Mouse (Mus musculus): Measurements from ENCODE around the gene Gm20388. TPM values are rescaled to one million over a fixed set of nuclear protein-coding genes. Genes with fewer than 3 reads are reported as not detected.

Gene Gm20388
- polyA plus RNA-seq, 1 experiment from 2014 or later: not detected

DNA sequence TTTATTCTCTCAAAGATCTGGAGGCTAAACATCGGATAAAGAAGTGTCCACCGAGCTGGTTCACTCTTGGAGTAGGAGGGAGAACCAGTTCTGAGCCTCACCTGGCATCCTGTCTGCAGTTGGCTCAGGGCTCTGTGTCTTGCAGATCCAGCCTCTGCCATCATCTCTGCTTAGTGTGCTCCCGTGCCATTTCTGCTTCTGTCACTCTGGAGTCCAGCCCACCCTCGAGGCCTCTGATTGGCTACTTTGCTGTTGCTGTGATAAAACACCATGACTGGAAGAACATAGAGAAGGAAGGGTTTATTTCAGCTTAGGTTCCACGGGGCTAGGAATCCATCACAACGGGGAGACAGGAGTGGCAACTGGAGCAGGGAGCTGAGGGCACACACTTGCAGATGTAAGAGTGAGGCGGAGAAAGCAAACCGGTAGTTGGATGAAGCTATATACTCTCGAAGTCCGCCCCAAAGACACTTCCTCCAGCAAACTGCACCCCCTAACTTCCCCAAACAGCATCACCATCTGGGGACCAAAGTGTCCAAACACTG, 1119.9 kb downstream of the Gm20388 start:
- ATAC-seq (ENCODE audit: low FRiP score) (no peak), DNase-seq (ENCODE audit: low spot score) (no peak)
- Histone ChIP-seq H3K27me3 (ENCODE audit: control insufficient read depth, insufficient read depth, low read length) (0 out of 2 replicates have a peak, but pooled peaks cover 3% of the 10 kb centered on the region), H3K4me1 (replicated peaks; ENCODE audit: control insufficient read depth, insufficient read depth, low read length) (no peaks in the 10 kb centered on the region), H3K4me3 (replicated peaks; ENCODE audit: low read length) (no peak overlapping the region), H3K4me2 (replicated peaks) (no peak overlapping the region), H3K9ac (no peak overlapping the region), H3K36me3 (replicated peaks; ENCODE audit: control insufficient read depth, insufficient read depth) (no peaks in the 10 kb centered on the region), H3K27ac (no peak overlapping the region), H3K9me3 (ENCODE audit: control insufficient read depth, low read length) (no peaks in the 10 kb centered on the region)
- WGBS: 75% methylated on average over 10 of the region's 10 CpGs

GRCm38 (mm10) chr8:121033299-121034013, 1122.8 kb downstream of the Gm20388 start:
- H3K9ac ChIP-seq: no peak overlapping the region
- DNase-seq (ENCODE audit: low spot score) (no peak), ATAC-seq (ENCODE audit: low FRiP score) (no peak)
- 83% methylated on average over 20 of the region's 20 CpGs for WGBS
- peaks cover 3% of the 10 kb centered on the region; the same call in 1 of the 2 replicates for H3K27me3 ChIP-seq (ENCODE audit: control insufficient read depth, insufficient read depth, low read length)
- no peak overlapping the region for H3K4me2 ChIP-seq (replicated peaks)
- no peaks in the 10 kb centered on the region for H3K4me1 ChIP-seq (replicated peaks; ENCODE audit: control insufficient read depth, insufficient read depth, low read length)
- no peaks in the 10 kb centered on the region for H3K9me3 ChIP-seq (ENCODE audit: control insufficient read depth, low read length)
- H3K4me3 ChIP-seq (replicated peaks; ENCODE audit: low read length): no peak overlapping the region
- H3K27ac ChIP-seq: no peak overlapping the region
- no peaks in the 10 kb centered on the region for H3K36me3 ChIP-seq (replicated peaks; ENCODE audit: control insufficient read depth, insufficient read depth)

- no peaks in the 10 kb centered on the region for H3K9me3 ChIP-seq (ENCODE audit: control insufficient read depth, low read length)
- whole genome bisulfite sequencing: 86% methylated on average over 8 of the region's 8 CpGs
- H3K27me3 ChIP-seq (ENCODE audit: control insufficient read depth, insufficient read depth, low read length): peaks cover 3% of the 10 kb centered on the region; the same call in 1 of the 2 replicates
- no peak overlapping the region for H3K4me3 ChIP-seq (replicated peaks; ENCODE audit: low read length)
- H3K9ac ChIP-seq: no peak overlapping the region
- H3K36me3 ChIP-seq (replicated peaks; ENCODE audit: control insufficient read depth, insufficient read depth): no peaks in the 10 kb centered on the region
- ATAC-seq (ENCODE audit: low FRiP score) (no peak), DNase-seq (ENCODE audit: low spot score) (no peak)
- no peak overlapping the region for H3K4me2 ChIP-seq (replicated peaks)
- H3K27ac ChIP-seq: no peak overlapping the region
- no peaks in the 10 kb centered on the region for H3K4me1 ChIP-seq (replicated peaks; ENCODE audit: control insufficient read depth, insufficient read depth, low read length)
Observed at GRCm38 (mm10) chr8:121035611-121036010, 1125.0 kb downstream of the Gm20388 start.

- H3K4me3 ChIP-seq (replicated peaks; ENCODE audit: low read length): no peak overlapping the region
- DNase-seq (ENCODE audit: low spot score): no peak
- no peaks in the 10 kb centered on the region for H3K36me3 ChIP-seq (replicated peaks; ENCODE audit: control insufficient read depth, insufficient read depth)
- no peak for ATAC-seq (ENCODE audit: low FRiP score)
- H3K4me1 ChIP-seq (replicated peaks; ENCODE audit: control insufficient read depth, insufficient read depth, low read length): no peaks in the 10 kb centered on the region
- WGBS: 68% methylated on average over 19 of the region's 19 CpGs
- no peaks in the 10 kb centered on the region for H3K27me3 ChIP-seq (ENCODE audit: control insufficient read depth, insufficient read depth, low read length)
- H3K4me2 ChIP-seq (replicated peaks): no peak overlapping the region
- no peak overlapping the region for H3K27ac ChIP-seq
- no peaks in the 10 kb centered on the region for H3K9me3 ChIP-seq (ENCODE audit: control insufficient read depth, low read length)
- no peak overlapping the region for H3K9ac ChIP-seq
Observed at GRCm38 (mm10) chr8:121043719-121044440, 1133.2 kb downstream of the Gm20388 start.

DNA sequence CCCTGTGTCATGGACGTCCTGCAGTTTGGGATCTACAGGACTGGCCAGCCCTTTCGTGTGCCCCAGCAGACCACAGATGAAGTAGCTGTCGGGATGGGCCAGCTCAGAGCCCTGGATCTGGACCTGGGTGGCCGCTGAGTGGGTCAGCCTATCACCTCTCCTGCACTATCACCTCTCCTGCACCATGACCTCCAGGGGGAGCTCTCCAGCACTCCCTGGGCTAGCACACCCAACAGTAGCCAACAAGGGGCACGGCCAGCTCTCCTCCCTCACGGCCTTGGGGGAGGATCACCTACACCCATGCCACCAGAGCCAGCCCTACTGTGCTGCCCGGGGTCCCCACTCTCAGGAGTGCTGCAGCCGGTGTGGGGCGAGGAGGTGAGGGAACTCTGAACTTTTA, 1136.8 kb downstream of the Gm20388 start:
- no peaks in the 10 kb centered on the region for H3K4me1 ChIP-seq (replicated peaks; ENCODE audit: control insufficient read depth, insufficient read depth, low read length)
- 67% methylated on average over 9 of the region's 9 CpGs for WGBS
- no peak for ATAC-seq (ENCODE audit: low FRiP score)
- H3K36me3 ChIP-seq (replicated peaks; ENCODE audit: control insufficient read depth, insufficient read depth): no peaks in the 10 kb centered on the region
- no peak for DNase-seq (ENCODE audit: low spot score)
- H3K4me2 ChIP-seq (replicated peaks): no peak overlapping the region
- no peaks in the 10 kb centered on the region for H3K27me3 ChIP-seq (ENCODE audit: control insufficient read depth, insufficient read depth, low read length)
- H3K9ac ChIP-seq: no peak overlapping the region
- no peak overlapping the region for H3K4me3 ChIP-seq (replicated peaks; ENCODE audit: low read length)
- H3K27ac ChIP-seq: no peak overlapping the region
- H3K9me3 ChIP-seq (ENCODE audit: control insufficient read depth, low read length): no peaks in the 10 kb centered on the region

DNA sequence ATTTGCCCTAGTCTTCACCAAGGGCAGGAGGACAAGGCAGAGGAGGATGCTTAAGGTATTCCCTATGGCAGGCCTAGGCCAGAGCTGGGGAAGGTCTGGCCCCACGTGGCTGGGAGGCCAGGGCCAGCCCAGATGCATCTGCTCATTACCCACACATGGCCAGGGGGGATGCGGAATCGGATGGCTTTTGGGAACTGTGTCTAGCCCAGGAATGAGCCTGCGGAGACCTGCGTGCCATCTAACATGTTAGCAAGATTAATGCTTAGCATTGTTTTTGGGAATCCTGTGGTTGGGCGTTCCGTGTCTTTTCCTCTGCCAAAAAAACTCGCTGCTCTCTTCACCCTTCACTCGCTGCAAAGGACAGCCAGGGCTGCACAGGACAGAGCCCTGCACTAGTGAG, 1147.4 kb downstream of the Gm20388 start:
- 0 out of 2 replicates have a peak, but pooled peaks cover 7% of the 10 kb centered on the region for H3K27me3 ChIP-seq (ENCODE audit: control insufficient read depth, insufficient read depth, low read length)

GRCm38 (mm10) chr8:121059098-121059497, 1148.5 kb downstream of the Gm20388 start:
- H3K27me3 ChIP-seq (ENCODE audit: control insufficient read depth, insufficient read depth, low read length): 0 out of 2 replicates have a peak, but pooled peaks cover 7% of the 10 kb centered on the region
- peaks cover 3% of the 10 kb centered on the region; the same call in 1 of the 2 replicates for H3K4me1 ChIP-seq (replicated peaks; ENCODE audit: control insufficient read depth, insufficient read depth, low read length)
- no peak overlapping the region for H3K27ac ChIP-seq
- H3K9me3 ChIP-seq (ENCODE audit: control insufficient read depth, low read length): 0 out of 2 replicates have a peak, but pooled peaks cover 4% of the 10 kb centered on the region
- DNase-seq (ENCODE audit: low spot score) (no peak), ATAC-seq (ENCODE audit: low FRiP score) (no peak)
- no peaks in the 10 kb centered on the region for H3K36me3 ChIP-seq (replicated peaks; ENCODE audit: control insufficient read depth, insufficient read depth)
- H3K9ac ChIP-seq: no peak overlapping the region
- H3K4me3 ChIP-seq (replicated peaks; ENCODE audit: low read length): no peak overlapping the region
- WGBS: 44% methylated on average over 7 of the region's 7 CpGs
- no peak overlapping the region for H3K4me2 ChIP-seq (replicated peaks)

More for the DNA sequence above, 1147.4 kb downstream of the Gm20388 start:
- peaks cover 3% of the 10 kb centered on the region; the same call in 1 of the 2 replicates for H3K4me1 ChIP-seq (replicated peaks; ENCODE audit: control insufficient read depth, insufficient read depth, low read length)
- ATAC-seq (ENCODE audit: low FRiP score): no peak
- H3K4me2 ChIP-seq (replicated peaks): no peak overlapping the region
- no peak overlapping the region for H3K4me3 ChIP-seq (replicated peaks; ENCODE audit: low read length)
- WGBS: 50% methylated on average over 9 of the region's 9 CpGs
- 0 out of 2 replicates have a peak, but pooled peaks cover 4% of the 10 kb centered on the region for H3K9me3 ChIP-seq (ENCODE audit: control insufficient read depth, low read length)
- H3K27ac ChIP-seq: no peak overlapping the region
- DNase-seq (ENCODE audit: low spot score): no peak
- no peaks in the 10 kb centered on the region for H3K36me3 ChIP-seq (replicated peaks; ENCODE audit: control insufficient read depth, insufficient read depth)
- H3K9ac ChIP-seq: no peak overlapping the region

- Histone ChIP-seq H3K27me3 (ENCODE audit: control insufficient read depth, insufficient read depth, low read length) (no peaks in the 10 kb centered on the region), H3K27ac (peak overlapping the region; percentile 40), H3K4me2 (replicated peaks) (no peak overlapping the region), H3K4me3 (replicated peaks; ENCODE audit: low read length) (no peak overlapping the region), H3K36me3 (replicated peaks; ENCODE audit: control insufficient read depth, insufficient read depth) (no peaks in the 10 kb centered on the region), H3K4me1 (replicated peaks; ENCODE audit: control insufficient read depth, insufficient read depth, low read length) (peaks cover 3% of the 10 kb centered on the region; the same call in 1 of the 2 replicates), H3K9ac (no peak overlapping the region), H3K9me3 (ENCODE audit: control insufficient read depth, low read length) (0 out of 2 replicates have a peak, but pooled peaks cover 4% of the 10 kb centered on the region)
- 58% methylated on average over 6 of the region's 6 CpGs for WGBS
- DNase-seq (ENCODE audit: low spot score) (no peak), ATAC-seq (ENCODE audit: low FRiP score) (no peak)
Observed at GRCm38 (mm10) chr8:121062521-121062920, 1151.9 kb downstream of the Gm20388 start.

- peaks cover 3% of the 10 kb centered on the region; the same call in 1 of the 2 replicates for H3K4me1 ChIP-seq (replicated peaks; ENCODE audit: control insufficient read depth, insufficient read depth, low read length)
- no peaks in the 10 kb centered on the region for H3K36me3 ChIP-seq (replicated peaks; ENCODE audit: control insufficient read depth, insufficient read depth)
- no peak overlapping the region for H3K27ac ChIP-seq
- no peak for DNase-seq (ENCODE audit: low spot score)
- H3K4me3 ChIP-seq (replicated peaks; ENCODE audit: low read length): no peak overlapping the region
- no peak for ATAC-seq (ENCODE audit: low FRiP score)
- H3K27me3 ChIP-seq (ENCODE audit: control insufficient read depth, insufficient read depth, low read length): peaks cover 6% of the 10 kb centered on the region; the same call in 1 of the 2 replicates
- 23% methylated on average over 13 of the region's 13 CpGs for WGBS
- H3K9ac ChIP-seq: no peak overlapping the region
- H3K4me2 ChIP-seq (replicated peaks): no peak overlapping the region
- 0 out of 2 replicates have a peak, but pooled peaks cover 4% of the 10 kb centered on the region for H3K9me3 ChIP-seq (ENCODE audit: control insufficient read depth, low read length)
Observed at GRCm38 (mm10) chr8:121063649-121064048, 1153.0 kb downstream of the Gm20388 start.
